Mouse (Mus musculus) CH12.LX (cell line): ENCODE measurements around the gene BC049715. TPM values are rescaled to one million over a fixed set of nuclear protein-coding genes. Genes with fewer than 3 reads are reported as not detected.

Experiments
- DNase-seq: peaks from one replicate; pipeline ENCODE4 v3.0.0-alpha.2; 2013; ENCODE audit errors: extremely low read depth
- H3K27ac ChIP-seq: 2 replicates; pipeline ENCODE4 v1.5.1; 2012; ENCODE audit warnings: low read depth, mild to moderate bottlenecking, control low read depth, moderate library complexity; ENCODE audit not compliant: insufficient read depth
- H3K27me3 ChIP-seq: replicated peaks from 2 replicates; pipeline ENCODE3; 2012; ENCODE audit warnings: inconsistent platforms
- H3K36me3 ChIP-seq, 2 experiments: replicated peaks in 1 of 2; 2 replicates each; pipeline versions ENCODE3 to v1.6.1; 2012; ENCODE audit warnings: inconsistent platforms in 1 of 2, low read length in 1 of 2, mild to moderate bottlenecking in 1 of 2, mixed read lengths in 1 of 2, moderate library complexity in 1 of 2; ENCODE audit not compliant: control insufficient read depth in 1 of 2, insufficient read depth in 1 of 2
- H3K4me1 ChIP-seq, 2 experiments: 2 replicates each; pipeline ENCODE4 v1.6.1; 2012; ENCODE audit warnings: inconsistent platforms in 1 of 2, moderate library complexity in 1 of 2; ENCODE audit not compliant: insufficient read depth in 2 of 2, control insufficient read depth in 1 of 2
- H3K4me2 ChIP-seq: 2 replicates; pipeline ENCODE4 v1.6.1; 2012; ENCODE audit warnings: low read depth, mild to moderate bottlenecking, control low read depth; ENCODE audit not compliant: poor library complexity, insufficient read depth, severe bottlenecking
- H3K4me3 ChIP-seq, 3 experiments: fragments of 150-350 bp in 1 of 3; sonication (generic) in 1 of 3; replicated peaks in 1 of 3; 2 replicates each; pipeline versions ENCODE3 to v1.5.1; 2011 to 2012; ENCODE audit warnings: low read depth in 2 of 3, low read length in 2 of 3, mild to moderate bottlenecking in 2 of 3, moderate library complexity in 2 of 3, control low read depth in 1 of 3, improper control_type of control experiment in 1 of 3, inconsistent platforms in 1 of 3, mixed read lengths in 1 of 3; ENCODE audit not compliant: poor library complexity in 1 of 3
- H3K79me2 ChIP-seq: replicated peaks from 2 replicates; pipeline ENCODE4 v1.6.1; 2012; ENCODE audit warnings: mild to moderate bottlenecking, moderate library complexity; ENCODE audit not compliant: control insufficient read depth, poor library complexity, insufficient read depth, severe bottlenecking; ENCODE audit errors: extremely low read depth
- H3K9ac ChIP-seq: 2 replicates; pipeline ENCODE4 v1.6.1; 2012; ENCODE audit warnings: low read depth, mild to moderate bottlenecking, control low read depth, moderate library complexity; ENCODE audit not compliant: insufficient read depth
- H3K9me3 ChIP-seq: replicated peaks from 2 replicates; pipeline ENCODE3; 2012; ENCODE audit warnings: low read length, inconsistent platforms, mixed read lengths
- BHLHE40 ChIP-seq: IDR thresholded peaks from 2 replicates; pipeline ENCODE4 v1.6.1; 2011; ENCODE audit warnings: mild to moderate bottlenecking, low read depth, low read length, improper control_type of control experiment
- CHD1 ChIP-seq: IDR thresholded peaks from 2 replicates; pipeline ENCODE4 v1.6.1; 2012; ENCODE audit warnings: low read depth, low read length, improper control_type of control experiment, inconsistent platforms
- CHD2 ChIP-seq: IDR thresholded peaks from 2 replicates; pipeline ENCODE4 v1.6.1; 2011; ENCODE audit warnings: low read length, improper control_type of control experiment
- E2F4 ChIP-seq: IDR thresholded peaks from 2 replicates; pipeline ENCODE4 v1.6.1; 2011; ENCODE audit warnings: low read depth, low read length, improper control_type of control experiment; ENCODE audit not compliant: insufficient replicate concordance
- ELF1 ChIP-seq: IDR thresholded peaks from 2 replicates; pipeline ENCODE4 v1.6.1; 2014; ENCODE audit warnings: low read depth, mild to moderate bottlenecking, inconsistent platforms, low read length, improper control_type of control experiment
- EP300 ChIP-seq: IDR thresholded peaks from 2 replicates; pipeline ENCODE4 v1.6.1; 2011; ENCODE audit warnings: low read length, improper control_type of control experiment
- ETS1 ChIP-seq: conservative IDR thresholded peaks from 2 replicates; pipeline ENCODE4 v1.6.1; 2012; ENCODE audit warnings: low read depth, mild to moderate bottlenecking, inconsistent platforms, low read length, improper control_type of control experiment, moderate library complexity
- GABPA ChIP-seq: IDR thresholded peaks from 2 replicates; pipeline ENCODE4 v1.6.1; 2012; ENCODE audit warnings: low read depth, low read length, improper control_type of control experiment, inconsistent platforms; ENCODE audit not compliant: insufficient replicate concordance
- IRF4 ChIP-seq: IDR thresholded peaks from 2 replicates; pipeline ENCODE4 v1.6.1; 2014; ENCODE audit warnings: low read depth, mild to moderate bottlenecking, inconsistent platforms, low read length, improper control_type of control experiment
- JUN ChIP-seq: IDR thresholded peaks from 2 replicates; pipeline ENCODE4 v1.6.1; 2011; ENCODE audit warnings: low read depth, mild to moderate bottlenecking, low read length, improper control_type of control experiment, moderate library complexity; ENCODE audit not compliant: insufficient read depth
- JUND ChIP-seq: conservative IDR thresholded peaks from 2 replicates; pipeline ENCODE4 v1.6.1; 2011; ENCODE audit warnings: low read depth, low read length, improper control_type of control experiment
- KAT2A ChIP-seq: IDR thresholded peaks from 2 replicates; pipeline ENCODE4 v1.6.1; 2012; ENCODE audit warnings: low read length, improper control_type of control experiment, inconsistent platforms; ENCODE audit not compliant: insufficient replicate concordance
- MAFK ChIP-seq: IDR thresholded peaks from 2 replicates; pipeline ENCODE4 v1.6.1; 2011; ENCODE audit warnings: low read length, improper control_type of control experiment; ENCODE audit not compliant: insufficient replicate concordance
- MAX ChIP-seq: IDR thresholded peaks from 2 replicates; pipeline ENCODE4 v1.6.1; 2011; ENCODE audit warnings: low read length, improper control_type of control experiment
- MAZ ChIP-seq: IDR thresholded peaks from 2 replicates; pipeline ENCODE4 v1.6.1; 2012; ENCODE audit warnings: low read depth, mild to moderate bottlenecking, inconsistent platforms, low read length, improper control_type of control experiment, moderate library complexity
- MEF2A ChIP-seq: IDR thresholded peaks from 2 replicates; pipeline ENCODE4 v1.6.1; 2014; ENCODE audit warnings: low read depth, mild to moderate bottlenecking, inconsistent platforms, low read length, improper control_type of control experiment, borderline replicate concordance
- MYC ChIP-seq: IDR thresholded peaks from 2 replicates; pipeline ENCODE4 v1.6.1; 2011; ENCODE audit warnings: low read depth, mild to moderate bottlenecking, improper control_type of control experiment, low read length
- NRF1 ChIP-seq: IDR thresholded peaks from 2 replicates; pipeline ENCODE4 v1.6.1; 2014; ENCODE audit warnings: low read depth, mild to moderate bottlenecking, inconsistent platforms, low read length, improper control_type of control experiment, moderate library complexity
- POLR2A ChIP-seq: IDR thresholded peaks from 2 replicates; pipeline ENCODE4 v1.6.1; 2011; ENCODE audit warnings: low read depth, mild to moderate bottlenecking, improper control_type of control experiment, low read length
- POLR2AphosphoS2 ChIP-seq: IDR thresholded peaks from 2 replicates; pipeline ENCODE4 v1.6.1; 2011; ENCODE audit warnings: low read depth, low read length, improper control_type of control experiment
- RAD21 ChIP-seq: IDR thresholded peaks from 2 replicates; pipeline ENCODE4 v1.6.1; 2011; ENCODE audit warnings: low read depth, mild to moderate bottlenecking, low read length, improper control_type of control experiment, moderate library complexity
- RCOR1 ChIP-seq: conservative IDR thresholded peaks from 2 replicates; pipeline ENCODE4 v1.6.1; 2012; ENCODE audit warnings: low read depth, mild to moderate bottlenecking, inconsistent platforms, low read length, improper control_type of control experiment
- SIN3A ChIP-seq: IDR thresholded peaks from 2 replicates; pipeline ENCODE4 v1.6.1; 2012; ENCODE audit warnings: low read length, improper control_type of control experiment, inconsistent platforms
- SMC3 ChIP-seq: IDR thresholded peaks from 2 replicates; pipeline ENCODE4 v1.6.1; 2011; ENCODE audit warnings: low read depth, low read length, improper control_type of control experiment
- TCF12 ChIP-seq: IDR thresholded peaks from 2 replicates; pipeline ENCODE4 v1.6.1; 2014; ENCODE audit warnings: low read depth, mild to moderate bottlenecking, inconsistent platforms, low read length, improper control_type of control experiment
- UBTF ChIP-seq: IDR thresholded peaks from 2 replicates; pipeline ENCODE4 v1.6.1; 2012; ENCODE audit warnings: low read depth, mild to moderate bottlenecking, inconsistent platforms, low read length, improper control_type of control experiment, moderate library complexity
- USF1 ChIP-seq: IDR thresholded peaks from 2 replicates; pipeline ENCODE4 v1.6.1; 2014; ENCODE audit warnings: low read depth, mild to moderate bottlenecking, inconsistent platforms, low read length, improper control_type of control experiment
- USF2 ChIP-seq: conservative IDR thresholded peaks from 2 replicates; pipeline ENCODE4 v1.6.1; 2011; ENCODE audit warnings: low read depth, low read length, improper control_type of control experiment
- ZC3H11A ChIP-seq: IDR thresholded peaks from 2 replicates; pipeline ENCODE4 v1.6.1; 2012; ENCODE audit warnings: low read depth, mild to moderate bottlenecking, inconsistent platforms, low read length, improper control_type of control experiment
- ZNF384 ChIP-seq: IDR thresholded peaks from 2 replicates; pipeline ENCODE4 v1.6.1; 2012; ENCODE audit warnings: low read depth, low read length, improper control_type of control experiment, inconsistent platforms
- dilution Hi-C: fragments of 300-500 bp; cut with MboI; formaldehyde crosslinking; loops from 2 replicates; pipeline ENCODE4 v1.14.3; 2020; ENCODE audit warnings: low sequenced_read_pairs; ENCODE audit not compliant: extremely low pct_unique_long_range_greater_than_20kb, extremely low pct_ligation_motif_present
- in situ Hi-C: fragments of 300-500 bp; cut with MboI; formaldehyde crosslinking; loops from 3 replicates; pipeline ENCODE4 v1.14.3; 2019; ENCODE audit warnings: low sequenced_read_pairs, low pct_ligation_motif_present, low pct_unique_long_range_greater_than_20kb, mixed read lengths
- polyA plus RNA-seq: library from polyadenylated mRNA; unstranded; fragments of >175 nt; gene quantifications from 2 replicates; pipeline ENCODE4 v1.2.1, GENCODE M21; 2012; ENCODE audit warnings: low read depth; ENCODE audit not compliant: insufficient read length
- total RNA-seq, 2 experiments: library from RNA; depleted of rRNA; stranded (reverse); fragments of 300-350 nt in 1 of 2; fragments of >200 nt in 1 of 2; gene quantifications; 2 replicates each; pipeline ENCODE4 v1.2.3; 2012 to 2014

Gene BC049715
- total and polyA plus RNA-seq, 3 experiments: 8.8 to 13.5 (median 9.9) TPM

DNA sequence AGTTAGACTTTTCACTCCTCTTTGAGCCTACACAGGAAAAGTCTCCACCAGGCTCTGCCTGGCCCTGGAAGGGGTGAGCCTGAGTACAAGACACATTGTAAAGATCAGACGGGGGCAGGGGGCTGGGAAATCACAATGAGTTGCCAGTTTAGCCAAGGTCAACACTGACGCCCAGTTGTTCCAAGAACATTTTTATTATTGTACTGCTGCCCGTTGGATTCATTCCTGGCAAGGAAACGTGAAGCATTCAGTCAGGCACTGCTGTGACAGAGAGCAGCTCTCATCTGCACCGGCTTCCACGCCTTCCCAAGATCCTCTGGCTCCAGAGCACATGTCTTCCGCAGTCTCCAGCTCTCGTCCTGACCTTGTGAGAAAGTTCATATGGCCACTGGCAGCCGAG is 60.4 kb downstream of the BC049715 start:
- no peak overlapping the region for H3K9ac ChIP-seq
- no peak for TF ChIP-seq POLR2AphosphoS2
- TF ChIP-seq JUND: no peak
- no peak for TF ChIP-seq E2F4
- TF ChIP-seq NRF1: no peak
- no peak for TF ChIP-seq MYC
- no peak for TF ChIP-seq MAFK
- no peak for TF ChIP-seq ETS1
- no peak for TF ChIP-seq CHD2
- no peak for TF ChIP-seq BHLHE40
- no peak for TF ChIP-seq SIN3A
- no peak for TF ChIP-seq KAT2A
- no peak for TF ChIP-seq MAX
- no peak for TF ChIP-seq ZC3H11A
- no peak for TF ChIP-seq MEF2A
- no peak for TF ChIP-seq JUN
- no peak for TF ChIP-seq RCOR1
- no peak for TF ChIP-seq USF2
- no peak for TF ChIP-seq GABPA
- TF ChIP-seq ZNF384: no peak
- no peak for TF ChIP-seq EP300
- no peak overlapping the region for H3K27ac ChIP-seq
- H3K79me2 ChIP-seq: no peaks in the 10 kb centered on the region
- H3K4me3 ChIP-seq: no peak overlapping the region
- H3K4me1 ChIP-seq: no peaks in the 10 kb centered on the region
- no peak overlapping the region for H3K4me2 ChIP-seq
- in situ Hi-C loops: no loop called here
- DNase-seq: no peak
- H3K9me3 ChIP-seq: no peaks in the 10 kb centered on the region
- dilution Hi-C loops: no loop called here
- peaks cover 0 to 13% of the 10 kb centered on the region in 2 experiments for H3K36me3 ChIP-seq
- no peaks in the 10 kb centered on the region for H3K27me3 ChIP-seq

DNA sequence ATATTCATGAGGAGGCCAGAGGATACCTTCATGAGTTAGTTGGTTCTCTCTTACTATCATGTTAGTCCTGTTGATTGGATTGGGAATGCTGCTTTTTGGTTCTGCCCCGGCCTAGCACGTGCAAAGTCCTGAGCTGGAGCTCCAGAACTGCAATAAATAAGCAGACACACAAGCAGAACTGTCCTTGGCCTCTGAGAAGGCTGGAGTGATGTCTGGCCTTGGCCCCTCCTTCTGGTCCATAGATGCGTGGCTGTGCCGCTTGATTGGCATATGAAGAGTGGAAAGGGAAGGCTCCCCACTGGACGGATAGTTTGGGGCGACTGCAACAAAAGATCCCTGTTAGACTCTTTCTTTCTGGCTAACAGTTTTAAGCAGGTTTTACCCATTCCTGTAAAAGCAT is 61.6 kb downstream of the BC049715 start:
- Histone ChIP-seq H3K4me1 (no peaks in the 10 kb centered on the region), H3K9me3 (no peaks in the 10 kb centered on the region), H3K79me2 (no peaks in the 10 kb centered on the region), H3K9ac (no peak overlapping the region), H3K36me3 (peaks cover 0 to 13% of the 10 kb centered on the region in 2 experiments), H3K4me3 (no peak overlapping the region), H3K27ac (no peak overlapping the region), H3K4me2 (no peak overlapping the region), H3K27me3 (no peaks in the 10 kb centered on the region)
- dilution Hi-C loops (no loop called here), in situ Hi-C loops (no loop called here)
- no peak for DNase-seq
- no peak for TF ChIP-seq ZC3H11A
- TF ChIP-seq EP300: no peak
- no peak for TF ChIP-seq MAZ
- TF ChIP-seq GABPA: no peak
- no peak for TF ChIP-seq JUN
- no peak for TF ChIP-seq POLR2AphosphoS2
- TF ChIP-seq USF2: no peak
- TF ChIP-seq UBTF: no peak
- no peak for TF ChIP-seq ELF1
- TF ChIP-seq MYC: no peak
- no peak for TF ChIP-seq CHD1
- TF ChIP-seq MAFK: no peak
- TF ChIP-seq USF1: no peak
- no peak for TF ChIP-seq RAD21
- TF ChIP-seq ZNF384: no peak
- no peak for TF ChIP-seq SMC3
- TF ChIP-seq IRF4: no peak
- TF ChIP-seq KAT2A: no peak
- no peak for TF ChIP-seq TCF12
- no peak for TF ChIP-seq POLR2A
